Mouse (Mus musculus) layer of hippocampus, postnatal 25 days (tissue): ENCODE data around the gene Odf3l2. TPM values are rescaled to one million over a fixed set of nuclear protein-coding genes. Genes with fewer than 3 reads are reported as not detected.
A peak's percentile ranks its signal among the peaks of the same experiment; 100 is the strongest.

Experiments
- DNase-seq, 2 experiments: peaks; one replicate each; pipeline ENCODE4 v3.0.0; 2022; ENCODE audit warnings: mixed read lengths in 2 of 2, low spot score in 1 of 2; ENCODE audit errors: extremely low spot score in 1 of 2
- total RNA-seq, 2 experiments: library from RNA; stranded (reverse); gene quantifications; 2 replicates each; pipeline ENCODE4 v1.2.3; 2021

Odf3l2 gene
- total RNA-seq, 2 experiments from 2014 or later = 0.22 TPM; not detected in 1

DNA sequence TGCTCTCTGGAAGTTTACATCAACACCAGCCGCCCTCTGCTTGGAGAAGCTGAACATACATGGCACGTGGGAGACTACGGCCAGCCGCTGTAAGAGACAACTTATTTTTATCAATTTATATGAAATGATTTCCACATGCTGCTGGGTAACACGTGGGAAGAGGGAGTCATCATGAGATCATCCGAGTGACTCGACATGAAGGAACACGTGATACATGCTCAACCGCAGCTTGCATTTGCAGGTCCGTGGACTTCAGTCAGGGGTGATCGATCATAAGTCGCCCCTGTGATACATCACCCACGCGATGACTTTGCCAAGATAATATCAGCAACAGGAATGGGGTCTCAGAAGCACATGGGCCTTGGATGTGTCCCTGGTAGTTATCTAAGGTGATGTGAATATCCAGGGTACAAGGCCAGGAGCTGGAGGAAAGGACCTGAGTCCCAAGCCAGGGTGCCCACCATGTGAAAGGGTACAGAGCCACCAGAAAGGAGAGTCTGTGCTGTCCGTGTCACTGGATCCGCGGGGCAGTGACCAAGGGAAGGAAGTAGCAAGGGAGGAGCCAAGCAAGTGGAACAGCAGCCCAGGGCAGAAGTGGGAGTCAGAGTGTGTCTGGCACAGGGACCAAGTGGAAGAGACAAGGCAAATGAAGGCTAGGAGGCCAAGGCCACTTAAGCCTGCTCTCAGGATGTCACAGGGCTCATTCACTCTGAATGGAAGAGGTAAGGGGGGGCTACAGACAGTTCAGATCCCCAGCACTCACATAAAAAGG lies 12.3 kb downstream of the Odf3l2 start:
- DNase-seq = no peak

DNA sequence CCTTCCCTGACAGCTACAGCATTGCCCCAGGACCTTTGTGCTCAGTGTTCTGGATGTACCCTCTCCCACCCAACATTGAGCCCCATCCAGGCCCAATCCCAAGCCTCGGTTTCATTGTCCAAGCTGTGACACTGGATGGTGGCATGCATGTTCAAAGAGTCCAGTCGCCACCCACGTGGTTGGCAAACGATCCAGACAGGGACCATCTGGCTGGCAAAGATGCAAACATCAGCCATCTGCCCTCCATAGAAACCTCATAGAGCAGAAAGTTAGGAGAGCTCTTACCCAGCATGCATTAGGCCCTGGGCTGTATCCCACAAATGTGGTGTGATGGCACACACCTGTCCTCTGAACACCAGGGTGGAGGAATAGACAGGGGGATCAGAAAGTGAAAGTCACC lies 14.1 kb downstream of the Odf3l2 start:
- peak in 1 of 2 experiments; percentile 41 for DNase-seq

DNA sequence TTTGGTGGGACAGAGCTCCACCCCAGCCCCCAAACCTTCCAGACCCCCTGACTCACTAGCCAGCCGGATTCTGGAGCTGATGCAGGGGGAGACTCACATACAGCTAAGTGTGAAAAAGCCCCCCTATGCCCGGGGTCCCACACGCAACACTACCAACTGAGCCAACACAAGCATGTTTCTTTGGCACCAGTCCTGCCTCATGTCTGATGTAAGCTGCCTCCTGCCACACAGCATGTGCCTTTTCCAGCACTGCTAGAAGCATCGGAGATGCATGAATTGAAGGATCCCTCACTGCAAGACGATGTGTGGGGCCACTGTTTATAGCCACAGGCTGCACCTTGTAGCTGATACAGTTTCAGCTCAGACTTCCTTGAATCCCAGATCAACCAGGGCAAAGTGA lies 17.2 kb downstream of the Odf3l2 start:
- no peak for DNase-seq

DNA sequence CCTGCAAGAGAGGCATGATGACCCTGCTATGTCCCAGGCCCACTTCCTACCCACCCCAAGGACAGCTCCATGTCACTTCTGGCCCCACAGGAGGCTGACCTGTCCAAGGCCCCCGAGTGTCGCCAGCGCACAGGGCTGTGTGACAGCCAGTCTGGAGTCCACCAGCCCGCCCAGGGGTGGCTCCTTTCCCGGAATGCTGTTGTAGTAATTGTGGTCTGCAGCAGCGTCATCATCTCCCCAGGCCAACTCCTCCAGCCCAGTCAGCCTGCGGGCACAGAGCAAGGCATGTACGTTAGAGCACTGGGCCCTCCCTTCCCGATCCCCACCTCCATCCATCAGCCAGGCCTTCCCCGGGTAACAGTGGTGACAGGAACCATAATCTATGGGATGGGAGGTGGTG lies 19.4 kb downstream of the Odf3l2 start:
- DNase-seq = no peak

DNA sequence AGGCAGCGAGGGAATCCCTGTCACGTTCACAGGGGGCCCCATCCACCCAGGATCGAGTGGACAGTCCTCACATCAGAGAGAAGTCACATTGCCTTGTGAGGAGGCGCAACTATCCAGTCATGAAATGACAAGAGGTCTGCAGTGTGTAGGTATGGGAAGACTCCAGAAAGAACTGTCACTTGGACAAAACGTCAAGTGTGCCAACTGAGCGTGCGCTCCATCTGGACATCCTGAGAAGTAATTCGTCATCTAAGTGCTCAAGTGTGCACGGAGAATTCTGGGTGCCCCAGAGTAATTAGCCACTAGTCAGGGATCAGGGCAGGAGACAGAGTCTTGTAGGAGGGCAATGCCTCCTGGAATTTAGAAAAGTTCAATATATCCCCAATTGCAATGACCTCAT lies 20.1 kb downstream of the Odf3l2 start:
- no peak for DNase-seq

DNA sequence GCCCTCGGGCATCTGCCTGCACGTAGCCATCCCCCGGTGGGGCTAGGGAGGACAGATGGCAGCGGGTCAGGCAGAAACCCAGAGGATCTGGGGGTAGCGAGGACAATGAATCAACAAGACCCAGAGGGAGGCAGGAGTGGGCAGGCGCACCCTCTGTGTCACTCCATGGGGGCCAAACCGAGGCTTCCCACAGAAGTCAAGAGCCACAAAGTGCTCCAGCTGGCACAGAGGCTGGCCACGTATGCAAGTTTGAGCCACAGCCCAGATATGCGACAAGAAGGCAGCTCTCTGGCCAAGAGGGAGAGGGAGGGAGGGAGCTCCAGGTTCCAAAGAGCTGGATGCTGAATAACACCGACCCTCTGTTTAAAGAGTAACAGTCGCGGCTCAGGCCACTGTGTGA lies 21.6 kb downstream of the Odf3l2 start:
- no peak for DNase-seq

DNA sequence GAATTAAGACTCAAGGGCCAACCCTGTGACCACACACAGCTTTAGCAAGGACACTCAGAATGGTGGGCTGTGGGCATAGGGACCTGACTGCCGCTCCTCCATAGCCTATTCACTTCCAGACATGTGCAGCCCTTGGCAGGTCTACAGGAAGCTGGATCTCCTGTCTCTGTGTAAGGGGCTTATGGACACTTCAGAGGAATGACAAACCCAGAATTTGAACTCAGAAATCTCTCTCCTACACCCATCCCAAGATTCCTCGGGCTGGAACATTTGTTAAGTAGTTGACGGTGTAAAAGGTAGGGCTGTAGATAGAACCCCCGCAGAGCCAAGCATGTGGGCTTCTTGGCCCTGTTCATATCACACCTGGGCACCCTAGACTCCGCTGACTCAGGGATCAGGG lies 29.2 kb downstream of the Odf3l2 start:
- no peak for DNase-seq

DNA sequence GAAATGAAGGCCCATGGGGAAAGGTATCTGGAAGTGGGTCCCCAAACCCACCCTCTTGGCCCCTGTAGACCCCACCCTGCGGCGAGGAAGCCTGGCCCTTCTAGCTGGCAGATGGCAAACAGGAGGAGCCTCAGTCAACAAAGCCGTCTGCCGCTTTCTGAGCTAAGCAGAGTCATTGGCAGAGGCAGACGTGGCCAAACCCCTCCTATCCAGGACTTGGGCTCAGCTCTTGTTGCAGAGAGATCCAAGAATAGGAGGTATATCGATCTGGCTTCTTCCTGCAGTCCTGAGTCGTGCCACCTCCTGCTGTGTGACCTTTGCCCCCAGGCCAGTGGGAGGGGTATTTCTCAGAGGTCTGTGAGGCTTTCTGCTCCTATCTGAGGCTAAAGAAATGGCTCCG lies 29.7 kb downstream of the Odf3l2 start:
- DNase-seq = no peak

DNA sequence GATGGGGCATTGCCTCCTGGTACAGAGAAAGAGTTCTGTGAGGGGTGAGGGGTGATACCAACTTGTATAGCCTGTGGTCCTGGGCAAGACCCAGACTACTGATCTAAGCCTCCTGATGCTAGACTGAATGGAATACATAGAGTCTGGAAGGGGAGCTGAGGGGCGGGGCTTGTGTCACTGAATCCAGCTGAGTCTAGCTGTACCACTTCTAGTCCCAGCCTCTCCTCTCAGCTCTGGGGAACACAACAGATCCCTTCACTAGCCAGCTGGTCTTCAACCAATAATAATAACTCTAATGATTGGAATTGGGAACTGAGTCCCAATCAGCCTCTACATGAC lies 31.3 kb downstream of the Odf3l2 start:
- DNase-seq = no peak

DNA sequence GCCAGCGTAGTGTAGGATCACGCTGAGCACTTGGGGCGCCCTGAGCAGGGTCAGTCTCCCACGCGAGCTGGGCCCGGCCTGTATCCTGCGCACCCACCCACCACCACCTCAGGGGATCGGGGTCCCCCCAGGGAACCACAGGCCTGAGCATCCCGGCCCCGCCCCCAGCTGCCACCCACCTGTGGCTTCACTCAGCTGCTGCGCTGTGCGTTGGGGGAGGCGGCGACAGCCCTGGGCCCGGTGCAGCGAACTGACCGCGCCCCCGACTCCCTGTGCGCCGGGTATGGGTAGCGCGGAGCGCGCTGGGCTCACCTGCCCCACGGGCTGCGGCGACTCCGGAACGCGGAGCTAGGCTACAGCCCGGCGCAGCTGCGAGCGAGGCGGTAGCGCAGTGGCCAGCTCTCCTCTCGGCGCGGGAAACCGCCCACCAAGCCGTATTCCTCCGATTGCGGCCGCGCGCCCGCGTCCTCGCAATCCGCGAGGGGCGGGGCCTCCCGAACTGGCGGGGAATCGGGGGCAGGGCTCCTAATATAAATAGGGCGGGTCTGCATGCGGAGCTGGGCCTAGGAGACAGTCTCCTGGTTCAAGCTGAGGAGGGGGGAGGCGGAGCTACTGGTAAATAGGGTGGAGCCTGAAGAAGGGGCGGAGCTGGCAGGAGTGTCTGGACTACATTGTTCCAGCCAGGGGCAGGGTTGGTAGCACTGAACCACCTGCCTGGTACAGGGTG lies 31.8 kb downstream of the Odf3l2 start, which contains the start of gene C2cd4c:
Gene C2cd4c (minus strand): TSS at position 448 of the 727 bp plus-strand sequence.
- peak; percentile 59 to 70 for DNase-seq

DNA sequence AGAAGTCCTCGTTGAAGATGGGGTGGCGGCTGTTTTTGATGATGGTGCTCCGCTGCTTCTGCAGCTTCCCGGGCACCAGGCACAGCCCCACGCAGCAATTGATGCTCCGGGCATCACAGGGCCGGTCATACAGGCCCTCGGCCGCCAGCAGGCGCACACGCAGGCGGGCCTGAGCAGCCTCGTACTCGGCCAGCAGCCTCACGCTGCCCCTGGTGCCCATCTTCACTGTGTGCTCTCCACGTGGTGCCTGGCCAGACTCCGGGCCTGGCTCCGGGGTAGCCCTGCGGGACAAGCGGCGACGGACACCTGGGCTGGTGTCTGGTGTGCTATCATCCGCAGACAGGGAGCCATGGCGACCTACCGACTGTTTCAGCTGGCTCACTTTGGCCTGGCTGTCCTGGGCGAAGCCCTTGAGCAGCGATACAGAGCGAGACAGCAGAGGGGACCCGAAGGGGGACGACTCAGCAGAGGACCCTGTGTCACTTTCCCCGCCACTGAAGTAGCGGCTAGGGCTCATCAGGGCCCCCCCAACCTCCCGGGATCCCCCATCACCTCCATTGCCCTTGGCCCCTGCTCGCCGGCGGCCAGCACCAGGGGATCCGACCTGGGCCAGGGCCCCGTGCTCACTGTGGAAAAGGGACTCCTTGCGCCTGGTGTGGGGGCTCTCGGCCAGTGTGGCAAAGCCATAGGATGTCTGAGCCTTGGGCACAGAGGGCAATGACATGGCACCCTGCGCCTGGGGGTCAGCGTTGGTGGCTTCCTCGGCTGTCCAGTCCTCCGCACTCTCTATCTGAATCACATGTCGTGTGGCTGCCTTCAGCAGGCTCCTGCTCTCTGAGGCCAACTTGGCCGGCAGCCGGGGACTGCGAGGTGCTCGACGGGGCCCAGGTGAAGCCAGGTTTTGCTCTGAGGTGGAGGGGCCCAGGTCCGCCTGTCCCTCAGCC lies 33.1 kb downstream of the Odf3l2 start:
- no peak for DNase-seq

DNA sequence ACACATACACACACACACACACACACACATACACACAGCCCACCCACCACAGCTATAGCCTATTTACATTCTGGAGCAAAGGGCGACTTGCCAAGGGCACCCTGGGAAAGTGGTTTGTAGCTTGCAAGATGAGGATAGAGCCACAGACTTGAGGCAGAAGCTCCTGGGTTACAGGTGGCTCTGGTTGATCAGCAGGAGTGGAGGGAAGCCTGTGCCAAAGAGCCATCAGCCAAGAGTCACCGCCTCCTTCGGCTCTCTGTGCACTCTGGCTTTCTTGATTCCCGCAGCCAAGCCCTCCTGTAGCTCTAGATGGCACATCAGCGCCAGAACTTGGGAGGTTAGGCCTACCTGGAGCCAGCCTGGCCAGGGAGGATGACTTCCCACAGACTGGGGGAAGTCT lies 34.2 kb downstream of the Odf3l2 start:
- DNase-seq = no peak

DNA sequence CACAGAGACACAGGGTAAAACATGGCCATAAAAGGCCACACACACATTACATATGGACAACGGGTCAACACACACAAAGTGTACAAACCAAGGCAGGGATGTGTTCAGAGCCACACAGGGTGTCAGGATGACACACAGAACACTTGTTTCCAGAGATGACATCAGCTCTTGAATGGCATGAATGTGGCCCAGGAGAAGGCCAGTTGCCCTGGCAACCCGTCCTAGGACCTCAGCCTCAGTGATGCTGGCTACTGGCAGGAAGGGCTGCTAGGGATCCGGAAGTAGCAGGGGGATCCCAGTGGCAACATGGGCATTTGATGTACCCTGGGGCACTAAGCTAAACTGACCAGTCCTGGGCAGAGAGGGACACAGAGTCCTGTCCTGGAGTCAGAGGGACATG lies 36.3 kb downstream of the Odf3l2 start:
- DNase-seq = no peak

DNA sequence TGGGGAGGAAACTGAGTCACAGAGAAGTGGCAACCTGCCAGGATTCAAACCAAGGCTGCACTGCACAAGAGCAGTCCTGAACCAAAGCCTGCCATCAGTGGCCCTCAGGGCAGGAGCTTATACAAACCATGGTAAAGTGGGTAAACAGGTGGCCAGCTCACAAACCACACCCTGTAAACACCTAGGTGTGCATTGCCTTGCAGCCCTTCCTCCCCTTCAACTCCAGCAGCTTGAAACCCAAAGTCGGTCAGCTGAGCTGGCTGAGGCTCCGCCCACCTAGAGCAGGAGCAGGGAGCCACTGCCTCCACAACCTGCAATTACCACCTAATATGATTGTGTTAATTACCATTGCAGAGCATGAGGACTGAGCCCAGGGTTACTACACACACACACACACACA lies 37.6 kb downstream of the Odf3l2 start:
- DNase-seq = no peak

DNA sequence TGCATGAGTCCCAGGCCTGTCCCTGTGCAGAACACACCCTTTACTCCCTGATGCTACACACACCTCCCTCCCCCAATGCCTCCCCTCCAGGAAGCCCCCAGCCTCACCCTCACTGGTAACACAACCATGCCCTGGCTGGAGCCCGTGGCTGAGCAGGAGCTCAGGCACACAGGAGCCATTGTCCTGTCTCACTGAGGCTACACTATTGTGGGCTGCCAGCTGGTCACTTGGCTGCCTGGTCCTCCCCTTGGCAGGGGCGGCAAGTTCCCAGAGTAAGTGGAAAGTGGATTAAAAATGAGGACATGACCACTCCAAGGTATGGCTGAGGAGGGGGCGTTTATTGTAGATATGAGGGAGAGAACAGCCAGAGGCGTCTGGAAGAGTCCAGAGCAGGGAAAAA lies 39.0 kb downstream of the Odf3l2 start:
- DNase-seq = no peak

DNA sequence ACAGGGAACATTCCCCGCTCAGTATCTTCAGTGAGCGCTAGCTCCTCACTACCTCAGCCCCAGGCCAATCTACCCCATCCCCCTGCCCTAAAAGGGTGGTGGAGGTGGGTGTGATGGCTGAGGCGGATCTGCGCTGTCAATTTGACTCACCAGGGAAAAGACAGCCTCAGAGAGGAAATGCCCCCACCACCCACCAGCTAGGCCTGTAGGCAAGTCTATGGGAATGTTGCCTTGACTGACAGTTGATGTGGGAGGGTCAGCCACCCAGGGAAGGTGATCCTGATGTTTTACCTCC lies 47.7 kb downstream of the Odf3l2 start:
- DNase-seq = no peak

DNA sequence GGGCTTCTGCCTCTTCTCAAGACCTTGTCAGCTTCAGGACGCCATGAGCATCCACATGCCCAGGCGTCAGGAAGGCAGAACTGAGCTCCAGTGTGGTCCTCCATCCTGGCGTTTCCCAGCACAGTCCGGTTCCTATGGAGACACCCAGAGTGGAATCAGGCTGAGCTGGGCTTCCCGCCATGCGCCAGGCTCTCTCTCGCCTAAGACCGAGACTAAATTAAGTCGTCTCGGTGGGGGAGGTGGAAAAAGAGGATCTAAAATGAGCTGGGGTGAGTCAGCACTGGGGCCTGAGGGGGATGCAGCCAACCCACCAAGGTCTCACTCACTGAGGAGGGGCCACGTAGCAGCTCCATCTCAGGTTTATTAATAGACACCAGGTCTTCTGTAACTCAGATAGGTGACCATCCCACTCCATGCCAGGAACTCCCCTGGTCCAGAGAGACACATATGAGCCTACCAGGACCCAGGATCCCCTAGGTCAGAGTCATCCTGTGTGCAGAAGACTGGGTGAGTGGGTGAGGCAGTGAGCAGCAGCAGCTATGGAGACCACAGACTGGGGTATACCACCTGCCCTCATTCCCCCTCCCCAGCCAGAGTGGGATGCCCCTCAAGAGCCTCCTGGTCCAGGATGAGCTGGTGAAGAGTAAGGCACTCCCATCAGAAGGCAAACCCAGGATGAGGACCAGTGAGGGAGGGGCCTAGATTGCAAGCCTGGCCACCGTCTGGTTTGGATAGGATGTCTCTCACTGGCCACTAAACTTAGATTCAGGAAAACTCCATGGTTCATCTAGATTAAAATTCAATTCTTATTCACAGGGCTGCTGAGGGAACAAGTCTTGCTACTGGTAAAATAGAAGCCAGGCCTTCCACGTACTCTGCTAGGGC lies 48.2 kb downstream of the Odf3l2 start:
- no peak for DNase-seq

DNA sequence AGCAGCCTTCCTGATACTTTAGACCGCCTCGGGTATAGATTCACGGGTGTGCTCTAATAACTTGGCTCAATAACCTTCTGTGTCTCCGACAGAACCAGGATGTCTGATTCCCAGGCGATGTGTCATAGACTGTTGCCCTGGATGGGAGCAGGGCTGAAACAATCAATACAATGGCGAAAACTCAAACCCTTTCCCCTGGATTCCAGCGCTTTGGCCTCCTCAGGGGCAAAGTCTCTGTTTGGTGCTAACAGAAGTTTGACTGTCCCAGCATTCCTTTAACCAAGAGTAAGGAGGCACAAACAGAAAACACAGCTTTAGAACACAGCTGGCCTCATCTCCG lies 50.0 kb downstream of the Odf3l2 start:
- no peak for DNase-seq

DNA sequence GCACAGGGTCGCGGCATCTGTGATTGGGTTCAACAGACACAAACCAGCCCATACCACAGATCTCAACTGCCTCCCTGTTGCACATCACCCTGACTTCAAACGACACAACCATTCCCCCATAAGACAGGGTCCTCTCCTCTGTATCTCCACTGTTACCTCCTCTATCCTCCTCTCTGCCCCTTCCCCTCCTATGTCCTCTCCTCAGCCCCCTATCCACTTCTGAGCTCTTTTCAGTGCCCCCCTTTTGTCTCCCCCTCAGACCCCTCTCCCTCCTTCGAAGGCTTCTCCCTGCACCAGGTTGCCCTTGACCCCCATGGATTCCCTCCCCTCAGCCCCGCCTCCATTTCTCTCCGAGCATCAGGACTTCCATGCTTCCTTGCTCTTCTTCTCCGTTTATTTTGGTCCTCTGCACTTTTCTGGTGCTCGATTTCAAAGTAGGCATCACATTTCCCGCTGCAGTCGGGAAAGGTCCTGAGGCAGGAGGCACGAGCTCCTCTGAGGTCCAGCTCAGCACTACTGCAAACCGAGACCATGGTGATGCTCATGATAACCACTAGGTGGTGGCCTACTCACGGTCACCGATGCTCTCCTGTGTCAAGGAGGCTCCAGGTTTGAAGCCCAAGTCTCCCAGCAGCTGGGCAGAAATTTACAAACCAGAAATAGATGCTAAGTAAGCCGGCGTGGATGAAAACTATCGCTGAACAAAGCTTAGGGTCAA lies 50.5 kb downstream of the Odf3l2 start:
- peak in 1 of 2 experiments; percentile 49 for DNase-seq

DNA sequence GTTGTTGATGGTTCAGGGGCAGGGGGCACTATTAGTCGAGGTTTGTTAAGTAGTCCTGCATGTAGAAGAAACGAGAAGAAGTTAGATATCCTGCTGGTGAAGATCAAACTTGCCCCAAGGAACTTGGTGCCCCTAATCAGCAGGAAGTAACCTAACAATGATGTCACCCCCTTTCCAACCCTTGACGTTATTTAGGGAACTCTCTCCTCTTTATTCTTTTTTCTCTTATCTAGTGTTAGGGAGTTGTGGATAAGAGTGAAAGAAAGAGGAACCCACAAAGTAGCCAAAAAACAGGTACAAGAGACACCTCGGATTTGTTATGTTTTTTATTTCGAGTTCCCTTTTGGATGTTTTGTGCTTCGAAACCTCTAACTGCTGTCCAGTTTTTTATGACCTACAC lies 51.4 kb downstream of the Odf3l2 start:
- DNase-seq = no peak
